Mouse (Mus musculus): ENCODE measurements at regions not wholly inside any gene's neighbourhood (a gene's known extent, or its start where the extent isn't known, plus 50 kb on each side); places are given as distances from the start of the nearest gene placed in this dataset.

DNA sequence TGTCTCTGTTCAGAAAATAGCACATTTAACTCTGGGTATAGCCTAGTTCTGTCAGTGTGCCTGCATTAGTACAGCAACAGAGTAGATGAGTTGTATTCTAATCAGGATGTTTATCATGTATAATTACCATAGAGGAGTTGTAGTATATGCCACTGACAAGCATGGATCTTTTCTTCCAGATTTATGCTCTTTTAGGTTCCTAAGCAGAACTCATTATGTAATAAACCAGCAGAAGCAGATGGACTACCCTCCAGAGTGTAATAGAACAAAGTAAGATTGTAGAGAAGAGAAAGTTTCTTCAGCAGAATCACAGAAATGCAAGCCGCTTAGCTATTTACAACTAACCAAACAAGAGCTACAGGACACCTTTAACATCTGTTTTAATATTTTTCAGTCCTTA is 517.2 kb upstream of the Epha5 start:
- TF ChIP-seq RCOR1 (conservative IDR thresholded peaks at IDR 0.05; ENCODE audit: low read depth, low read length) (no peak), SMC3 (IDR thresholded peaks at IDR 0.05; ENCODE audit: low read depth, low read length) (no peak), CHD1 (IDR thresholded peaks at IDR 0.05; ENCODE audit: low read depth, low read length) (no peak)
- no peak overlapping the region for H3K4me3 ChIP-seq (replicated peaks in 1 of 3; ENCODE audit: low read depth in 2 of 3, low read length in 2 of 3, poor library complexity in 1 of 3)
- H3K4me1 ChIP-seq (ENCODE audit: control insufficient read depth in 1 of 2, insufficient read depth in 2 of 2) = no peaks in the 10 kb centered on the region
- no peak overlapping the region for H3K27ac ChIP-seq (ENCODE audit: insufficient read depth, low read depth)
- H3K27me3 ChIP-seq (replicated peaks) = no peaks in the 10 kb centered on the region
- no peak for DNase-seq (ENCODE audit: extremely low read depth)
- dilution Hi-C loops (cut with MboI; ENCODE audit: extremely low pct_ligation_motif_present, extremely low pct_unique_long_range_greater_than_20kb, low sequenced_read_pairs) (no loop called here), in situ Hi-C loops (cut with MboI; ENCODE audit: low pct_ligation_motif_present, low pct_unique_long_range_greater_than_20kb, low sequenced_read_pairs) (no loop called here)
- no peaks in the 10 kb centered on the region for H3K79me2 ChIP-seq (replicated peaks; ENCODE audit: control insufficient read depth, extremely low read depth, insufficient read depth, poor library complexity, severe bottlenecking)
- peaks cover 10% of the 10 kb centered on the region for H3K9me3 ChIP-seq (replicated peaks; ENCODE audit: low read length)
- no peak overlapping the region for H3K4me2 ChIP-seq (ENCODE audit: insufficient read depth, low read depth, poor library complexity, severe bottlenecking)
- no peaks in the 10 kb centered on the region for H3K36me3 ChIP-seq (replicated peaks in 1 of 2; ENCODE audit: control insufficient read depth in 1 of 2, insufficient read depth in 1 of 2, low read length in 1 of 2)
- no peak overlapping the region for H3K9ac ChIP-seq (ENCODE audit: insufficient read depth, low read depth)

- no peak for DNase-seq (ENCODE audit: extremely low read depth)
- Histone ChIP-seq H3K9ac (ENCODE audit: insufficient read depth, low read depth) (no peak overlapping the region), H3K27me3 (replicated peaks) (no peaks in the 10 kb centered on the region), H3K27ac (ENCODE audit: insufficient read depth, low read depth) (no peak overlapping the region), H3K4me3 (replicated peaks in 1 of 3; ENCODE audit: low read depth in 2 of 3, low read length in 2 of 3, poor library complexity in 1 of 3) (no peak overlapping the region), H3K4me2 (ENCODE audit: insufficient read depth, low read depth, poor library complexity, severe bottlenecking) (no peak overlapping the region), H3K9me3 (replicated peaks; ENCODE audit: low read length) (peaks cover 2% of the 10 kb centered on the region), H3K36me3 (replicated peaks in 1 of 2; ENCODE audit: control insufficient read depth in 1 of 2, insufficient read depth in 1 of 2, low read length in 1 of 2) (no peaks in the 10 kb centered on the region), H3K79me2 (replicated peaks; ENCODE audit: control insufficient read depth, extremely low read depth, insufficient read depth, poor library complexity, severe bottlenecking) (no peaks in the 10 kb centered on the region), H3K4me1 (ENCODE audit: control insufficient read depth in 1 of 2, insufficient read depth in 2 of 2) (no peaks in the 10 kb centered on the region)
- dilution Hi-C loops (cut with MboI; ENCODE audit: extremely low pct_ligation_motif_present, extremely low pct_unique_long_range_greater_than_20kb, low sequenced_read_pairs) (no loop called here), in situ Hi-C loops (cut with MboI; ENCODE audit: low pct_ligation_motif_present, low pct_unique_long_range_greater_than_20kb, low sequenced_read_pairs) (no loop called here)
- no peak for TF ChIP-seq USF1 (IDR thresholded peaks at IDR 0.05; ENCODE audit: low read depth, low read length)
These were observed 500.6 kb upstream of the Epha5 start for GRCm38 (mm10) chr5:84917631-84918292.

GRCm38 (mm10) chr5:84901669-84902068 is 484.5 kb upstream of the Epha5 start:
- dilution Hi-C loops (cut with MboI; ENCODE audit: extremely low pct_ligation_motif_present, extremely low pct_unique_long_range_greater_than_20kb, low sequenced_read_pairs) = no loop called here
- Histone ChIP-seq H3K4me2 (ENCODE audit: insufficient read depth, low read depth, poor library complexity, severe bottlenecking) (no peak overlapping the region), H3K4me1 (ENCODE audit: control insufficient read depth in 1 of 2, insufficient read depth in 2 of 2) (no peaks in the 10 kb centered on the region), H3K9me3 (replicated peaks; ENCODE audit: low read length) (peaks cover 8% of the 10 kb centered on the region), H3K27me3 (replicated peaks) (no peaks in the 10 kb centered on the region), H3K4me3 (replicated peaks in 1 of 3; ENCODE audit: low read depth in 2 of 3, low read length in 2 of 3, poor library complexity in 1 of 3) (no peak overlapping the region), H3K79me2 (replicated peaks; ENCODE audit: control insufficient read depth, extremely low read depth, insufficient read depth, poor library complexity, severe bottlenecking) (no peaks in the 10 kb centered on the region), H3K27ac (ENCODE audit: insufficient read depth, low read depth) (no peak overlapping the region), H3K36me3 (replicated peaks in 1 of 2; ENCODE audit: control insufficient read depth in 1 of 2, insufficient read depth in 1 of 2, low read length in 1 of 2) (no peaks in the 10 kb centered on the region), H3K9ac (ENCODE audit: insufficient read depth, low read depth) (no peak overlapping the region)
- in situ Hi-C loops (cut with MboI; ENCODE audit: low pct_ligation_motif_present, low pct_unique_long_range_greater_than_20kb, low sequenced_read_pairs) = no loop called here
- TF ChIP-seq CHD2 (IDR thresholded peaks at IDR 0.05; ENCODE audit: low read length) = no peak
- no peak for TF ChIP-seq RCOR1 (conservative IDR thresholded peaks at IDR 0.05; ENCODE audit: low read depth, low read length)
- TF ChIP-seq RAD21 (IDR thresholded peaks at IDR 0.05; ENCODE audit: low read depth, low read length) = no peak
- no peak for TF ChIP-seq MYC (IDR thresholded peaks at IDR 0.05; ENCODE audit: low read depth, low read length)
- TF ChIP-seq MEF2A (IDR thresholded peaks at IDR 0.05; ENCODE audit: borderline replicate concordance, low read depth, low read length) = no peak
- no peak for TF ChIP-seq USF2 (conservative IDR thresholded peaks at IDR 0.05; ENCODE audit: low read depth, low read length)
- TF ChIP-seq USF1 (IDR thresholded peaks at IDR 0.05; ENCODE audit: low read depth, low read length) = no peak
- no peak for TF ChIP-seq SMC3 (IDR thresholded peaks at IDR 0.05; ENCODE audit: low read depth, low read length)
- TF ChIP-seq ZNF384 (IDR thresholded peaks at IDR 0.05; ENCODE audit: low read depth, low read length) = no peak
- TF ChIP-seq SIN3A (IDR thresholded peaks at IDR 0.05; ENCODE audit: low read length) = no peak
- no peak for TF ChIP-seq ZC3H11A (IDR thresholded peaks at IDR 0.05; ENCODE audit: low read depth, low read length)
- TF ChIP-seq E2F4 (IDR thresholded peaks at IDR 0.05; ENCODE audit: insufficient replicate concordance, low read depth, low read length) = no peak
- TF ChIP-seq GABPA (IDR thresholded peaks at IDR 0.05; ENCODE audit: insufficient replicate concordance, low read depth, low read length) = no peak
- no peak for TF ChIP-seq NRF1 (IDR thresholded peaks at IDR 0.05; ENCODE audit: low read depth, low read length)
- no peak for TF ChIP-seq ZMIZ1 (IDR thresholded peaks at IDR 0.05; ENCODE audit: low read depth, low read length)
- no peak for TF ChIP-seq ETS1 (conservative IDR thresholded peaks at IDR 0.05; ENCODE audit: low read depth, low read length)
- TF ChIP-seq MAZ (IDR thresholded peaks at IDR 0.05; ENCODE audit: low read depth, low read length) = no peak
- TF ChIP-seq ZKSCAN1 (IDR thresholded peaks at IDR 0.05; ENCODE audit: borderline replicate concordance, low read depth, low read length) = no peak
- no peak for TF ChIP-seq UBTF (IDR thresholded peaks at IDR 0.05; ENCODE audit: low read depth, low read length)
- TF ChIP-seq CHD1 (IDR thresholded peaks at IDR 0.05; ENCODE audit: low read depth, low read length) = no peak
- no peak for DNase-seq (ENCODE audit: extremely low read depth)

Data from CH12.LX (cell line).